Mouse (Mus musculus): ENCODE measurements around the gene Galnt4. TPM values are rescaled to one million over a fixed set of nuclear protein-coding genes. Genes with fewer than 3 reads are reported as not detected.
"Not testable (repeated sequence)": the region's sequence is repeated elsewhere in the genome, so short reads cannot be mapped to it uniquely, and the experiment has no call there.

Galnt4 gene
- polyA plus RNA-seq, 1 experiment from 2014 or later: 10.0 TPM

GRCm38 (mm10) chr10:99132595-99133272, 24.8 kb downstream of the Galnt4 start:
- Histone ChIP-seq H3K36me3 (peaks cover 11% of the 10 kb centered on the region; the same call in 1 of the 2 replicates), H3K27ac (replicated peaks) (no peak overlapping the region), H3K9me3 (replicated peaks) (no peaks in the 10 kb centered on the region), H3K4me1 (peaks cover 18% of the 10 kb centered on the region; the same call in 1 of the 2 replicates), H3K4me3 (replicated peaks) (no peak overlapping the region), H3K4me2 (replicated peaks) (no peak overlapping the region), H3K27me3 (no peaks in the 10 kb centered on the region), H3K9ac (no peak overlapping the region)
- ATAC-seq (ENCODE audit: insufficient number of reproducible peaks, low FRiP score, low TSS enrichment, low read depth): no peak
- WGBS: 87% methylated on average over 11 of the region's 11 CpGs

GRCm38 (mm10) chr10:99133321-99133875, 25.4 kb downstream of the Galnt4 start:
- peaks cover 11% of the 10 kb centered on the region; the same call in 1 of the 2 replicates for H3K36me3 ChIP-seq
- no peak overlapping the region for H3K27ac ChIP-seq (replicated peaks)
- no peak for ATAC-seq (ENCODE audit: insufficient number of reproducible peaks, low FRiP score, low TSS enrichment, low read depth)
- H3K9me3 ChIP-seq (replicated peaks): no peaks in the 10 kb centered on the region
- no peak overlapping the region for H3K4me2 ChIP-seq (replicated peaks)
- H3K27me3 ChIP-seq: no peaks in the 10 kb centered on the region
- peaks cover 13% of the 10 kb centered on the region; the same call in 1 of the 2 replicates for H3K4me1 ChIP-seq
- whole genome bisulfite sequencing: 93% methylated on average over 16 of the region's 16 CpGs
- H3K9ac ChIP-seq: no peak overlapping the region
- H3K4me3 ChIP-seq (replicated peaks): no peak overlapping the region

- no peak overlapping the region for H3K4me2 ChIP-seq (replicated peaks)
- WGBS: 66% methylated on average over 5 of the region's 5 CpGs
Observed at GRCm38 (mm10) chr10:99136337-99136736, 28.4 kb downstream of the Galnt4 start.

GRCm38 (mm10) chr10:99145611-99146010, 37.7 kb downstream of the Galnt4 start:
- H3K27me3 ChIP-seq: no peaks in the 10 kb centered on the region
- no peak overlapping the region for H3K27ac ChIP-seq (replicated peaks)
- ATAC-seq (ENCODE audit: insufficient number of reproducible peaks, low FRiP score, low TSS enrichment, low read depth): no peak
- no peaks in the 10 kb centered on the region for H3K9me3 ChIP-seq (replicated peaks)
- H3K4me1 ChIP-seq: no peaks in the 10 kb centered on the region
- no peak overlapping the region for H3K4me2 ChIP-seq (replicated peaks)
- no peak overlapping the region for H3K4me3 ChIP-seq (replicated peaks)
- H3K9ac ChIP-seq: no peak overlapping the region
- WGBS: 72% methylated on average over 8 of the region's 8 CpGs
- H3K36me3 ChIP-seq: 0 out of 2 replicates have a peak, but pooled peaks cover 7% of the 10 kb centered on the region

More at GRCm38 (mm10) chr10:99136337-99136736, 28.4 kb downstream of the Galnt4 start:
- H3K27me3 ChIP-seq: no peaks in the 10 kb centered on the region
- H3K27ac ChIP-seq (replicated peaks): no peak overlapping the region
- H3K4me1 ChIP-seq: peaks cover 2% of the 10 kb centered on the region; the same call in 1 of the 2 replicates
- H3K4me3 ChIP-seq (replicated peaks): no peak overlapping the region
- no peaks in the 10 kb centered on the region for H3K9me3 ChIP-seq (replicated peaks)
- no peak overlapping the region for H3K9ac ChIP-seq
- ATAC-seq (ENCODE audit: insufficient number of reproducible peaks, low FRiP score, low TSS enrichment, low read depth): no peak
- 0 out of 2 replicates have a peak, but pooled peaks cover 6% of the 10 kb centered on the region for H3K36me3 ChIP-seq

DNA sequence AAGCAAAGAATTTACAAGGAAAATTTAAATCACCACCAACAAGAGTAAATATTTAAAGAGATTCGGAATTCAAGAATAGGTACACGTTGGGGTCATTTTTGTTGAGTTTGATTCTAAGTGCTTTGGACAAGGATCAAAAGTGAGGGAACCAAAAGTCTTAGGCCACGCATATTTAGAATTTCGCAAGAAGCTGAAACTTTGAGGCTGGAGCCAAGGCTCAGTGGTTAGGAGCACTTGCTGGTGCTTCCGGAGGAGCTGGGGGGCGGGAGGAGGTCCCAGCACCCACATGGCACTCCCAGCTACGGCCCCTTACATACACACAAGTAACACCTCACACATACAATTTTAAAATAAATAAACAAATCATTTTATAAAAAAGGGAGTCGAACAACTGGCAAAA, 38.6 kb downstream of the Galnt4 start:
- 88% methylated on average over 8 of the region's 8 CpGs for WGBS
- Histone ChIP-seq H3K36me3 (0 out of 2 replicates have a peak, but pooled peaks cover 7% of the 10 kb centered on the region), H3K27me3 (no peaks in the 10 kb centered on the region), H3K9ac (no peak overlapping the region), H3K9me3 (replicated peaks) (no peaks in the 10 kb centered on the region), H3K27ac (replicated peaks) (no peak overlapping the region), H3K4me2 (replicated peaks) (no peak overlapping the region), H3K4me3 (replicated peaks) (no peak overlapping the region), H3K4me1 (no peaks in the 10 kb centered on the region)
- no peak for ATAC-seq (ENCODE audit: insufficient number of reproducible peaks, low FRiP score, low TSS enrichment, low read depth)

DNA sequence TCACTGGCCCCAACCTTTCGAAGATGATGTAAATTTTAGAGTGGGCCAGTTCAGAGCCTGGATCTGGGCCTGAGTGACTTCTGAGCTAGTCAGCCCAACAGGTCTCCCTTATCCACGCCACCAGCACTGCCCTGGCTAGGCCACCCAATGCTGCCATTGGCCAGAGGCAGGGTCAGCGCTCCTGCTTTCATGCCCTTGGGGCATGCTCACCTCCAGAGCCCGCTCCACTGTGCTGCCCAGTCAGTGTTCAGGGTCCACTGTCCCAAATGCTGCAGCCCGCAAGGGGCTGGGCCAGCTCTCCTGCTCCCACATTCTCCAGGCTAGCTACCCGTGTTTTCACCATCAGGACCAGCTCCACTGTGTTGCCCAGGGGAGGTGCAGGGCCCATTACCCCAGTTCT, 42.1 kb downstream of the Galnt4 start:
- H3K27me3 ChIP-seq: no peaks in the 10 kb centered on the region
- no peaks in the 10 kb centered on the region for H3K4me1 ChIP-seq
- H3K9me3 ChIP-seq (replicated peaks): no peaks in the 10 kb centered on the region
- WGBS: 91% methylated on average over 6 of the region's 6 CpGs
- no peak overlapping the region for H3K27ac ChIP-seq (replicated peaks)
- H3K4me3 ChIP-seq (replicated peaks): no peak overlapping the region
- H3K9ac ChIP-seq: no peak overlapping the region
- 0 out of 2 replicates have a peak, but pooled peaks cover 7% of the 10 kb centered on the region for H3K36me3 ChIP-seq
- H3K4me2 ChIP-seq (replicated peaks): no peak overlapping the region
- ATAC-seq (ENCODE audit: insufficient number of reproducible peaks, low FRiP score, low TSS enrichment, low read depth): no peak

GRCm38 (mm10) chr10:99151580-99151979, 43.6 kb downstream of the Galnt4 start:
- ATAC-seq (ENCODE audit: insufficient number of reproducible peaks, low FRiP score, low TSS enrichment, low read depth): no peak
- 95% methylated on average over 1 of the region's 1 CpGs for WGBS

GRCm38 (mm10) chr10:99152063-99152462, 44.1 kb downstream of the Galnt4 start:
- Histone ChIP-seq H3K4me2 (replicated peaks) (no peak overlapping the region), H3K4me1 (no peaks in the 10 kb centered on the region), H3K36me3 (0 out of 2 replicates have a peak, but pooled peaks cover 7% of the 10 kb centered on the region), H3K9me3 (replicated peaks) (no peaks in the 10 kb centered on the region), H3K4me3 (replicated peaks) (no peak overlapping the region), H3K27me3 (no peaks in the 10 kb centered on the region), H3K27ac (replicated peaks) (no peak overlapping the region), H3K9ac (no peak overlapping the region)
- no peak for ATAC-seq (ENCODE audit: insufficient number of reproducible peaks, low FRiP score, low TSS enrichment, low read depth)
- WGBS: 93% methylated on average over 6 of the region's 6 CpGs

More at GRCm38 (mm10) chr10:99151580-99151979, 43.6 kb downstream of the Galnt4 start:
- H3K36me3 ChIP-seq: 0 out of 2 replicates have a peak, but pooled peaks cover 7% of the 10 kb centered on the region
- H3K9me3 ChIP-seq (replicated peaks): no peaks in the 10 kb centered on the region
- no peak overlapping the region for H3K4me3 ChIP-seq (replicated peaks)
- no peak overlapping the region for H3K4me2 ChIP-seq (replicated peaks)
- H3K4me1 ChIP-seq: no peaks in the 10 kb centered on the region
- H3K27ac ChIP-seq (replicated peaks): no peak overlapping the region
- no peak overlapping the region for H3K9ac ChIP-seq
- no peaks in the 10 kb centered on the region for H3K27me3 ChIP-seq

DNA sequence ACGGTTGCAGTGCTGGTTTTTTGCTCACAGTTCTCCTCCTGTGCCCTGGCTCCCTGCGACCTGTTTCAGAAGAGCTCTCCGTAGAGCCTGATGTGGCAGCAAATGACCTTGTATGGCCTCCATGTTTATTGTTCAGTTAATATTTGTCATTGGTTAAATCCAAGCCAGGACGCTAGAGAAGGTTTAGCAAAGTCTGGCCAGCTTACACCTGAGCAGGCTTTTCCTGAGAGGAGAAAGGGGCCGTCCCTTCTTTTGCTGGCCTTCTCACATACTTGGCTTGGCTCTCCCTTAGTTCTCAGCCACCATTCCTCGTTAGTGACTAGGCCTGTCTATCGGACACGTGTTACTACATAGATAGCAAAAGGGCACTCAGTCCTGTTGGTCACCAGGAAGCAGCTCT, 46.7 kb downstream of the Galnt4 start:
- no peak overlapping the region for H3K4me3 ChIP-seq (replicated peaks)
- no peaks in the 10 kb centered on the region for H3K9me3 ChIP-seq (replicated peaks)
- no peak overlapping the region for H3K27ac ChIP-seq (replicated peaks)
- no peak for ATAC-seq (ENCODE audit: insufficient number of reproducible peaks, low FRiP score, low TSS enrichment, low read depth)
- H3K9ac ChIP-seq: no peak overlapping the region
- H3K4me1 ChIP-seq: no peaks in the 10 kb centered on the region
- WGBS: 86% methylated on average over 8 of the region's 8 CpGs
- no peaks in the 10 kb centered on the region for H3K27me3 ChIP-seq
- no peak overlapping the region for H3K4me2 ChIP-seq (replicated peaks)
- H3K36me3 ChIP-seq: 0 out of 2 replicates have a peak, but pooled peaks cover 7% of the 10 kb centered on the region

DNA sequence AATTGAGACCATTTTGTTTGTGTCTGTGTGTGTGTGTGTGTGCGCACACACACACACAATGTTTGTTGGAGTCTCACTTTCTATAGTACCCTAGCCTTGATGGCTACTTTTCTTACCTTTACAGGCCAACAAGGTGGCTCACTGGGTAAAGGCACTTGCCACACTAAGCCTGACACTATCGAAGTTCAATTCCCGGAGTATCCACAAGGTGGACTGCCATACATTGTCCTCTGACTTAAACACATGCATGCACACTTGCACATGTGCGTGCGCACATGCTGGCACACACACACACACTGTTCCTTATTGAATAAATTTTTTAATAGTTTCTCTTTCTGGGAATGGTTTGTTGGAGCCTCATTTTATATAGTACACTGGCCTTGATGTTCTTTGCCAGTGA, 48.8 kb downstream of the Galnt4 start:
- H3K27ac ChIP-seq (replicated peaks): no peak overlapping the region
- H3K4me3 ChIP-seq (replicated peaks): no peak overlapping the region
- no peaks in the 10 kb centered on the region for H3K36me3 ChIP-seq
- no peaks in the 10 kb centered on the region for H3K27me3 ChIP-seq
- no peaks in the 10 kb centered on the region for H3K4me1 ChIP-seq
- ATAC-seq (ENCODE audit: insufficient number of reproducible peaks, low FRiP score, low TSS enrichment, low read depth): no peak
- no peak overlapping the region for H3K4me2 ChIP-seq (replicated peaks)
- H3K9me3 ChIP-seq (replicated peaks): no peaks in the 10 kb centered on the region
- WGBS: 87% methylated on average over 5 of the region's 5 CpGs
- H3K9ac ChIP-seq: no peak overlapping the region

DNA sequence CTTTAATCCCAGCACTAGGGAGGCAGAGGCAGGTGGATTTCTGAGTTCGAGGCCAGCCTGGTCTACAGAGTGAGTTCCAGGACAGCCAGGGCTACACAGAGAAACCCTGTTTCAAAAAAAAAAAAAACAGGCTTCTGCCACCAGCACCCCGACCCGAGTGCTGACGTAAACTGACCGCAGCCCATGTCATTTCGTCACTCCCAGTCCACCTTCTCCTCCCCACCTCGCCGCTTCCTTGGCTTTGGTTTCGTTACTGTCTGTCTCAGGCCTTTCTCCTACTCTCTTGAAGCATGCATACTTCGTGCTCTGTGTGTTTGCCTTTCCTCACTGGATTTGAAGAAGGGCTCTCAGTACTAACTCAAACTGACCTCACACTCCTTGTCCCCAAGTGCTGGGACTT, 49.7 kb downstream of the Galnt4 start:
- not testable (repeated sequence) for H3K36me3 ChIP-seq; H3K27me3 ChIP-seq; H3K9me3 ChIP-seq (replicated peaks); H3K4me2 ChIP-seq (replicated peaks); ATAC-seq (ENCODE audit: insufficient number of reproducible peaks, low FRiP score, low TSS enrichment, low read depth); H3K4me1 ChIP-seq; H3K27ac ChIP-seq (replicated peaks); H3K4me3 ChIP-seq (replicated peaks); H3K9ac ChIP-seq
- WGBS: 91% methylated on average over 10 of the region's 10 CpGs

All from embryonic facial prominence, embryonic 15.5 days (tissue).